ENCODE assay signal across 19 mouse cellular contexts in the genomic region with DNA sequence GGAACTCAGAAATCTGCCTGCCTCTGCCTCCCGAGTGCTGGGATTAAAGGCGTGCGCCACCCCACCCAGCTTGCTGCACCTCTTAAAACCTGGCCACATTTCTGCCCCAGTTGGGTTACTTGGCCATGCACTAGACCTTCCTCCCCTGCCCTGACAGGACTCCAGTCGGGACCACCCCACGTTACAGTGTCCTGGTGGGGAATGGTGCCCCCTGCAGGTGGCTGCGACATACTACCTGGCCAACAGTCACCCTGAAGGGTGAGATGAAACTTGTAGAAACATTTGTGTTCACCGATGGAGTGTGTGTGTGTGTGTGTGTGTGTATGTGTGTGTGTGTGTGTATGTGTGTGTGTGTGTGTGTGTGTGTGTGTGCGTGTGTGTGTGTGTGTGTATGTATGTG. TPM values are rescaled to one million over a fixed set of nuclear protein-coding genes. Genes with fewer than 3 reads are reported as not detected.
DNase-seq lines count a peak whose midpoint lies in the region; ATAC-seq and TF ChIP-seq lines count a peak whose summit lies in the region.
"Not testable (repeated sequence)": the region's sequence is repeated elsewhere in the genome, so short reads cannot be mapped to it uniquely, and the experiment has no call there.
"Had no signal": no experiment of that assay in that cellular context is flagged by ENCODE, and none has a peak within 500 bp of the region (broad histone marks: within the 10 kb centered on the region; RNA-seq: fewer than 3 reads in every experiment).

No protein-coding gene starts in this region.

- ATAC-seq in granulocyte monocyte progenitor cell, adult 5-6 weeks (replicated peaks; ENCODE audit: poor library complexity, severe bottlenecking) = peak; percentile 50; the same call in 1 of the 2 replicates
- peak; percentile 68 for ATAC-seq in megakaryocyte progenitor cell, adult 5-6 weeks (replicated peaks; ENCODE audit: poor library complexity)

- TF ChIP-seq CTCF in liver, adult 2 months (IDR thresholded peaks at IDR 0.05; ENCODE audit: low read depth, low read length) = peak; percentile 44

- H3K27me3 ChIP-seq in liver, adult 2 months (ENCODE audit: control insufficient read depth, insufficient read depth, low read length); splenic B cell, adult 2 months (ENCODE audit: control insufficient read depth, insufficient read depth, low read length, poor library complexity, severe bottlenecking): not testable (repeated sequence)

- DNase-seq in B cell, adult 2 months = peak; percentile 41 to 50
- DNase-seq in ES-CJ7 (ENCODE audit: low read depth, low spot score) = peak; percentile 71
- peak; percentile 84 for DNase-seq in ZHBTc4 (ENCODE audit: low read depth, low spot score)
- not testable (repeated sequence) for DNase-seq in liver, adult 2 months (ENCODE audit: extremely low read depth, low read depth, low spot score)
- DNase-seq in splenic B cell, adult 2 months (ENCODE audit: low read depth, low spot score) = peak; percentile 37
- peak; percentile 25 for DNase-seq in thymus, postnatal 14 days

- H3K79me2 ChIP-seq in liver, adult 2 months (ENCODE audit: control insufficient read depth, insufficient read depth, low read length) = not testable (repeated sequence)

- not testable (repeated sequence) for H3K27ac ChIP-seq in liver, adult 2 months (replicated peaks; ENCODE audit: insufficient read depth, low read depth, low read length)

- TF ChIP-seq POLR2A in liver, adult 2 months (IDR thresholded peaks at IDR 0.05; ENCODE audit: extremely low read depth, insufficient read depth, low read length) = not testable (repeated sequence)

- H3K36me3 ChIP-seq in liver, adult 2 months (ENCODE audit: control insufficient read depth, insufficient read depth, low read length); splenic B cell, adult 2 months (ENCODE audit: control insufficient read depth, insufficient read depth, low read length, poor library complexity, severe bottlenecking): not testable (repeated sequence)

- H3K4me3 ChIP-seq in liver, adult 2 months (ENCODE audit: insufficient read depth, low read depth, low read length) = not testable (repeated sequence)

- 72% methylated on average over 8 of the region's 8 CpGs for WGBS in liver, adult 2 months

- H3K4me1 ChIP-seq in liver, adult 2 months (ENCODE audit: control insufficient read depth, insufficient read depth, low read length) = not testable (repeated sequence)

- H3K9ac ChIP-seq in liver, adult 2 months (ENCODE audit: low read depth, low read length) = not testable (repeated sequence)

RNA-seq across cellular contexts. Expression of a gene that starts 11.1 kb away (rescaled TPM):
- not detected in 2 replicates for total RNA-seq in granulocyte monocyte progenitor cell, adult 5-6 weeks (2014; fragmentation: Nextera tagmentation)
- total RNA-seq in granulocyte monocyte progenitor cell, adult 5-6 weeks (2017) = not detected in 2 replicates
- 8.4 and 14.2 TPM in 2 replicates for total RNA-seq in liver, adult 2 months (2014; rRNA removed)
- 37.4 and 39.5 TPM in 2 replicates for polyA plus RNA-seq in liver, adult 2 months (2012; rRNA removed)
- not detected in 2 replicates for total RNA-seq in megakaryocyte progenitor cell, adult 5-6 weeks (2015)
- not detected in 2 replicates for total RNA-seq in megakaryocyte progenitor cell, adult 5-6 weeks (2017)
- total RNA-seq: gastrocnemius, adult 8-10 months; heart, postnatal 14 days; megakaryocyte, adult 5-6 weeks had no signal
- polyA plus RNA-seq: forebrain, embryonic 11.5 days; forebrain, embryonic 16.5 days; heart, embryonic 14.5 days; hindbrain, embryonic 10.5 days; hindbrain, embryonic 15.5 days; limb, embryonic 13.5 days; midbrain, embryonic 11.5 days; midbrain, embryonic 16.5 days had no signal
